In the genomic region with DNA sequence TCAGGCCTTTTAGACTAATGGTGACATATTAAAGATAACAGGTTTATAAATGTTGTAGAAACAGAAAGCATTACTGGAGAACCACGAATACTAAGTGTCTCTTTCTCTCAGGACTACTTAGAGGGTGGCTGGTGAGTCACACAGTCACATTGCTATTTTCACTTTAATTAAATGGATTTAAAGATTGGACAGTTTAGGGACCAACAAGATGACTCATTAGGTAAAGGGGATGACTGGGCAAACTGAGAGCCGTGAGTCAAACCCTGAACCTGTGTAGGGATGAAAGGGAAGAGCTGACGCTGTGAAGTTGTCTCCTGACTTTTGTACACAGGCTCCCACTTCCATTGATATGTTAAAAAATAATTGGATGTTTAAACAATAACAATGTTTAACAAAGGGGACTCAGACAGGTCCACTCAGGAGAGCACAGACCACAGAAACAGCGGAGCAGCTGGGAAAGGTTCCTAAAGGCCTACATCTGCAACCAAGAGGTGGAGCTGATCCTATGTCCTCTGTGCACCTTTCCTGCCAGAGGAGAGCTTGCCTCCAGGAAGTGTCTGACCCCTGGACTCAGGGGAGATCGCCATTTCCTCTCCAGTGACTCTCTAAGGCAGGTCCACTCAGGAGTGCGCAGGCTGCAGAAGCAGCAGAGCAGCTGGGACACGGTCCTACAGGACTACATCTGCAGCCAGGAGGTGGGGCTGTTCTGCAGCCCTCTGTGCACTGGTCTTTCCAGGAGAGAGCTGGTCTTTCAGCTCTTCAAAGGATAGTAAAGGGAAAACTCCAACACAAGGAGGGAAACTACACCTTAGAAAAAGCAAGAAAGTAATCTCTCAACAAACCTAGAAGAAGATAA, we compare ENCODE assay signal across 9 mouse cellular contexts.
A peak's percentile ranks its signal among the peaks of the same experiment; 100 is the strongest.
DNase-seq lines count a peak whose midpoint lies in the region; TF ChIP-seq lines count a peak whose summit lies in the region.
"Had no signal": no experiment of that assay in that cellular context is flagged by ENCODE, and none has a peak within 500 bp of the region (broad histone marks: within the 10 kb centered on the region; RNA-seq: fewer than 3 reads in every experiment).

No protein-coding gene starts in this region.

- intact Hi-C loops in left cerebral cortex, adult 2 months (cut with DNase I), result no loop called here
- intact Hi-C loops in left cerebral cortex, postnatal 14 days (cut with DNase I), result no loop called here

- DNase-seq in embryo, embryonic 10 days (ENCODE audit: low spot score), result peak; percentile 42
- DNase-seq in embryo, embryonic 9.5 days (ENCODE audit: extremely low spot score), result no peak
- DNase-seq in left cerebral cortex, adult 2 months (ENCODE audit: extremely low spot score in 1 of 2, low spot score in 2 of 2), result no peak
- DNase-seq in left cerebral cortex, postnatal 14 days (ENCODE audit: low spot score in 2 of 2), result no peak
- peak; percentile 82 for DNase-seq in Muller cell, postnatal 12 days (ENCODE audit: inconsistent ontology term)
- peak; percentile 71 for DNase-seq in kidney, postnatal 10 days
- DNase-seq in neural tube, embryonic 10.5 days (ENCODE audit: extremely low spot score, low spot score), result no peak
- DNase-seq in urinary bladder, postnatal 10 days (ENCODE audit: low spot score), result no peak
- DNase-seq: lung, postnatal 10 days had no signal

- H3K27ac ChIP-seq in left cerebral cortex, adult 2 months, result no peak overlapping the region

- peak; percentile 15 for TF ChIP-seq CTCF in left cerebral cortex, adult 2 months (IDR thresholded peaks at IDR 0.05)

- no peak overlapping the region for H3K4me3 ChIP-seq in left cerebral cortex, adult 2 months

Comparison
In these comparisons a context has a peak if more than half of its experiments do, and no peak if none do; other contexts are left out.
1. DNase-seq: peak in embryo, embryonic 10 days (single experiment), Muller cell, postnatal 12 days (single experiment) and kidney, postnatal 10 days (single experiment); none in embryo, embryonic 9.5 days (single experiment), left cerebral cortex, adult 2 months (0 of 2), left cerebral cortex, postnatal 14 days (0 of 2), neural tube, embryonic 10.5 days (single experiment) and urinary bladder, postnatal 10 days (single experiment).